Mouse (Mus musculus): ENCODE measurements around the gene Rac3. TPM values are rescaled to one million over a fixed set of nuclear protein-coding genes. Genes with fewer than 3 reads are reported as not detected.
A peak's percentile ranks its signal among the peaks of the same experiment; 100 is the strongest.
"Not testable (repeated sequence)": the region's sequence is repeated elsewhere in the genome, so short reads cannot be mapped to it uniquely, and the experiment has no call there.

The Rac3 gene
- polyA plus RNA-seq, 1 experiment: 26.3 TPM

DNA sequence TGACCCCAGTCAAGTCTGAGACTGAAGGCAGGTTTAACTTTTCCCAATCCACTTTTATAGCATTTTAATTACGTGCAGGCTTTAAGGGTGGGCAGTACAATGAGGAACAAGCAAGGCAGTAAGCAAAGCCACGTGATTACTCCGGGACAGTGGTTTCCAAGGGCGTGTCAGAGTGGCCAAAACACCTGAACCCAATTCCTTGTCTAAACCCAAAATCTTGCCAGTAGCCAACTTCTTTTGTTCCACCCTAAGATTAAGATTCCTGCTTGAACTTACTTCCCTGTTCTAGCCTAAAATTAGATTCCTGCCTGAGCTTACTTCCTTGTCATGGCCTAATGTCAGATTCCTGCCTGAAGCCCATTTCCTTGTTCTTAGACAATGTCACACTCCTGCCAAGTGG, 26.7 kb downstream of the Rac3 start:
- H3K4me1 ChIP-seq (replicated peaks; ENCODE audit: control insufficient read depth, insufficient read depth, low read length): no peaks in the 10 kb centered on the region
- no peaks in the 10 kb centered on the region for H3K36me3 ChIP-seq (ENCODE audit: control insufficient read depth, insufficient read depth, low read length)
- no peak for DNase-seq
- H3K4me3 ChIP-seq (ENCODE audit: control insufficient read depth, insufficient read depth, low read length): no peak overlapping the region
- no peak overlapping the region for H3K27ac ChIP-seq (ENCODE audit: control insufficient read depth, insufficient read depth, low read length)
- 43% methylated on average over 4 of the region's 4 CpGs for WGBS
- H3K27me3 ChIP-seq (ENCODE audit: control insufficient read depth, insufficient read depth, low read length): no peaks in the 10 kb centered on the region
- TF ChIP-seq POLR2A (IDR thresholded peaks at IDR 0.05; ENCODE audit: control insufficient read depth, extremely low read depth, insufficient read depth, low read length, poor library complexity) (no peak), CTCF (IDR thresholded peaks at IDR 0.05; ENCODE audit: borderline replicate concordance, control insufficient read depth, extremely low read depth, insufficient read depth, low read length, poor library complexity) (no peak)

DNA sequence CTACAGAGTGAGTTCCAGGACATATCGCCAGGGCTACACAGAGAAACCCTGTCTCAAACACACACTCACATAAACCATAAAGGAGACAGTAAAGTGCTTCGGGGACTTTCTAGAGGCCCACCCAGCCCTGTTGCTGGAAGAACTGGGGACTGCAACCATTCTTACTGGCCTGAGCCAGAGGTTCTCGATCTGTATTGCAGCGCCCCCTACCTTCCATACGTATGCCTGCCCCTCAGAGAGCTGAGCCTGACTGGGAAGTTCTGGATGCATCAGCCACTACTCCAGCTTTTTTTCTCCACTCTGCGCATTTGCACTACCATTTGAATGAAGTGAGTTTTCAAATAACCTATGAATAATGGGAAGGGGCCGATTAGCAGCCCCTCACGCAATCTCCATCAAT, 28.2 kb downstream of the Rac3 start:
- H3K4me1 ChIP-seq (replicated peaks; ENCODE audit: control insufficient read depth, insufficient read depth, low read length): no peaks in the 10 kb centered on the region
- peak; percentile 40 for DNase-seq

DNA sequence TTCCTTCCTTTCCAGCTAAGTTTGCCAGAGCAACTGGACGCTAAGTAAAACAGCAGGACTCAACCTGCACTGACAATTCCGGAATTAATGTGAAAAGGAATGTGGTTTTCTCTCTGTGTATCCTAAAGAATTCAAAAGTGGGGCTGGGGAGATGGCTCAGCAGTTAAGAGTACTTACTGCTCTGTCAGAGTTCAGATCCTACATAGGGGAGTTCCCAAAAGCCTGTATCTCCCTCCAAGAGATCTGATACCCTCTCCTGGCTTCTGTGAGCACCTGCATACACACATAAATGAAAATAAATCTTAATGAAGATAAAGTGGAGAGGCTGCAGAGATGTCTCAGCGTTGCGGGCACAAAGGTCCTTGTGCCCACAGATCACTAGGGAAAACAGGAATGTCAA, 30.3 kb downstream of the Rac3 start:
- Histone ChIP-seq H3K27ac (ENCODE audit: control insufficient read depth, insufficient read depth, low read length) (no peak overlapping the region), H3K4me1 (replicated peaks; ENCODE audit: control insufficient read depth, insufficient read depth, low read length) (no peaks in the 10 kb centered on the region), H3K4me3 (ENCODE audit: control insufficient read depth, insufficient read depth, low read length) (no peak overlapping the region), H3K36me3 (ENCODE audit: control insufficient read depth, insufficient read depth, low read length) (no peaks in the 10 kb centered on the region), H3K27me3 (ENCODE audit: control insufficient read depth, insufficient read depth, low read length) (no peaks in the 10 kb centered on the region)
- TF ChIP-seq POLR2A (IDR thresholded peaks at IDR 0.05; ENCODE audit: control insufficient read depth, extremely low read depth, insufficient read depth, low read length, poor library complexity) (no peak), CTCF (IDR thresholded peaks at IDR 0.05; ENCODE audit: borderline replicate concordance, control insufficient read depth, extremely low read depth, insufficient read depth, low read length, poor library complexity) (no peak)
- DNase-seq: no peak
- WGBS: 84% methylated on average over 4 of the region's 4 CpGs

More for the DNA sequence above, 28.2 kb downstream of the Rac3 start:
- no peaks in the 10 kb centered on the region for H3K36me3 ChIP-seq (ENCODE audit: control insufficient read depth, insufficient read depth, low read length)
- no peak overlapping the region for H3K27ac ChIP-seq (ENCODE audit: control insufficient read depth, insufficient read depth, low read length)
- H3K4me3 ChIP-seq (ENCODE audit: control insufficient read depth, insufficient read depth, low read length): no peak overlapping the region
- WGBS: 71% methylated on average over 8 of the region's 8 CpGs
- TF ChIP-seq CTCF (IDR thresholded peaks at IDR 0.05; ENCODE audit: borderline replicate concordance, control insufficient read depth, extremely low read depth, insufficient read depth, low read length, poor library complexity): peak; percentile 55; the same call in 1 of the 2 replicates
- no peak for TF ChIP-seq POLR2A (IDR thresholded peaks at IDR 0.05; ENCODE audit: control insufficient read depth, extremely low read depth, insufficient read depth, low read length, poor library complexity)
- H3K27me3 ChIP-seq (ENCODE audit: control insufficient read depth, insufficient read depth, low read length): no peaks in the 10 kb centered on the region

DNA sequence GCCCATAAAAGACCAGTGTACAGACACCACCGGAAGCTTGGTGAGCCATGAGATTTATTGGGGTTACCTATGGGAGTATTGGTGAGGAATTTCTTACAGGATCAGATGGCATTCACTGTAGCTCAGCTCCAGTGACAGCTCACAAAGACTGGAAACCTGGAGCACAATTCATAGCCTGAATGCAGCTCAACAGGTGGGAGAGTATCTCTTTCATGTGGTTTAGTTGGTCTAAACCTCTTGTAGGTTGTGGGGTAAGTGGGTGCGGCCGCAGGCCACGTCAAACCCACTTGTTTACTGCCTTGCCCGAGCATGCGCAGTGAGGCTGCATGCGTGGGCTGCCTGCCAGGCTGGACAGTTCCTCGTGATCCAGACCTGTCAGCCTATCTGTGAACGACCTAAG, 39.0 kb downstream of the Rac3 start:
- DNase-seq: no peak
- no peaks in the 10 kb centered on the region for H3K4me1 ChIP-seq (replicated peaks; ENCODE audit: control insufficient read depth, insufficient read depth, low read length)
- H3K27me3 ChIP-seq (ENCODE audit: control insufficient read depth, insufficient read depth, low read length): no peaks in the 10 kb centered on the region
- WGBS: 59% methylated on average over 9 of the region's 9 CpGs
- H3K27ac ChIP-seq (ENCODE audit: control insufficient read depth, insufficient read depth, low read length): no peak overlapping the region
- H3K4me3 ChIP-seq (ENCODE audit: control insufficient read depth, insufficient read depth, low read length): no peak overlapping the region
- H3K36me3 ChIP-seq (ENCODE audit: control insufficient read depth, insufficient read depth, low read length): no peaks in the 10 kb centered on the region
- no peak for TF ChIP-seq CTCF (IDR thresholded peaks at IDR 0.05; ENCODE audit: borderline replicate concordance, control insufficient read depth, extremely low read depth, insufficient read depth, low read length, poor library complexity)
- TF ChIP-seq POLR2A (IDR thresholded peaks at IDR 0.05; ENCODE audit: control insufficient read depth, extremely low read depth, insufficient read depth, low read length, poor library complexity): no peak

DNA sequence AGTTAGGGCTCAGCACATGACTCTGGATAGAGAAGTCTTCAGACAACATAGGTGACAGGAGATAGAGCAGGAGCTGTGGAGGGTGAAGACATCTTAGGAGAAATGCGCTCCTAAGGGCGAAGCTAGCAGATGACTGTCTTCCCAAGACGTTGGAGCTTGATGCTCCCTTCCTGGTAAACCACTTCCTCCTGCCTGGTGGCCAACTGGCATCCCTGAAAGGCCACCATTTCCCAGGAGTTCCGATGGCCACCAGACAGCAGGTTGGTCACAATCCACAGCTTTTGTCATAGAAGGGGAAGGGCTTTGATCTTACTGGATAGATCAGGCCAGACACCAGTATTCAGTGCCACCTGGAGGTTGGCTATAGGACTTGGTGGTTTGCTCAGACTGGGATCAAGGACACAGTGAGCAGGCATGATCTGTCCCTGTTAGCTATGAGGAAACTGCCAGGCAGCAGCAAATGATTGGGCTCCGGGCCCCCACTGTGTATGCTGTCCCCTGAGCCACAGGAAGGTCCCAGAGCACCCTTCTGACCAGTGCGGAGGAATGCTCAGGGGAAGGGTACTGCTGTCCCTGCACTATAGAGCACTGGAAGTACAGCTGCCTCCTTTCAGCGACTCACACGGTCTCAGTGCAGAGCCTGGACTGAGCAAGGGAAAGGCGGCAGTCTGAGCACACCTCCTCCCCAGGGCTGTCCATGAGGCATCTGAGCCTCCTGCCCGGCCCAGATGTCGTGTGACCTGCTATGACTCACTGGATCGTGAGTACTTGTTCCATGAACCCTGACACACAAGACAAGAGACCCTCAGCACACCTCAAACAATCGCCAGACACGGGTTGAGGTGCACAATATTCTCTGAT, 40.8 kb downstream of the Rac3 start:
- Histone ChIP-seq H3K27ac (ENCODE audit: control insufficient read depth, insufficient read depth, low read length) (no peak overlapping the region), H3K4me1 (replicated peaks; ENCODE audit: control insufficient read depth, insufficient read depth, low read length) (no peaks in the 10 kb centered on the region), H3K36me3 (ENCODE audit: control insufficient read depth, insufficient read depth, low read length) (no peaks in the 10 kb centered on the region), H3K27me3 (ENCODE audit: control insufficient read depth, insufficient read depth, low read length) (no peaks in the 10 kb centered on the region), H3K4me3 (ENCODE audit: control insufficient read depth, insufficient read depth, low read length) (no peak overlapping the region)
- WGBS: 86% methylated on average over 14 of the region's 14 CpGs
- DNase-seq: no peak
- TF ChIP-seq CTCF (IDR thresholded peaks at IDR 0.05; ENCODE audit: borderline replicate concordance, control insufficient read depth, extremely low read depth, insufficient read depth, low read length, poor library complexity): no peak
- no peak for TF ChIP-seq POLR2A (IDR thresholded peaks at IDR 0.05; ENCODE audit: control insufficient read depth, extremely low read depth, insufficient read depth, low read length, poor library complexity)

DNA sequence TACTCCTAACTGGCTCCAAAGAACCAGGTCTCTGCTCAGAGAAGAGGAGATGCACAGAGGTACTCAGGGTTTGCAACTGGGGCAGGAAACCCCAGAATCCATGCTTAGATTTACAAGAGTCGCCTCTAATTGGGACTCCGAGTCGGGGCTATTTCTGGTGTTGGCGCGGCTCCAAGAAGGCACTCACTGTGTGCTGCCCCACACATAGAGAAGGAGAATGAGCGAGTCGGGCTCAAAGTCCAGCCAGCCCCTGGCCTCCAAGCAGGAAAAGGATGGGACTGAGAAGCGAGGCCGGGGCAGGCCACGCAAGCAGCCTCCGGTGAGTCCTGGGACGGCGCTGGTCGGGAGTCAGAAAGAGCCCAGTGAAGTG, 41.4 kb downstream of the Rac3 start, which contains the start of gene Hmga1b:
Hmga1b (plus strand) TSS at position 123 of the 370 bp plus-strand sequence.
- not testable (repeated sequence) for H3K4me1 ChIP-seq (replicated peaks; ENCODE audit: control insufficient read depth, insufficient read depth, low read length); H3K36me3 ChIP-seq (ENCODE audit: control insufficient read depth, insufficient read depth, low read length); H3K27me3 ChIP-seq (ENCODE audit: control insufficient read depth, insufficient read depth, low read length); H3K4me3 ChIP-seq (ENCODE audit: control insufficient read depth, insufficient read depth, low read length); H3K27ac ChIP-seq (ENCODE audit: control insufficient read depth, insufficient read depth, low read length); DNase-seq
- 25% methylated on average over 14 of the region's 14 CpGs for WGBS

DNA sequence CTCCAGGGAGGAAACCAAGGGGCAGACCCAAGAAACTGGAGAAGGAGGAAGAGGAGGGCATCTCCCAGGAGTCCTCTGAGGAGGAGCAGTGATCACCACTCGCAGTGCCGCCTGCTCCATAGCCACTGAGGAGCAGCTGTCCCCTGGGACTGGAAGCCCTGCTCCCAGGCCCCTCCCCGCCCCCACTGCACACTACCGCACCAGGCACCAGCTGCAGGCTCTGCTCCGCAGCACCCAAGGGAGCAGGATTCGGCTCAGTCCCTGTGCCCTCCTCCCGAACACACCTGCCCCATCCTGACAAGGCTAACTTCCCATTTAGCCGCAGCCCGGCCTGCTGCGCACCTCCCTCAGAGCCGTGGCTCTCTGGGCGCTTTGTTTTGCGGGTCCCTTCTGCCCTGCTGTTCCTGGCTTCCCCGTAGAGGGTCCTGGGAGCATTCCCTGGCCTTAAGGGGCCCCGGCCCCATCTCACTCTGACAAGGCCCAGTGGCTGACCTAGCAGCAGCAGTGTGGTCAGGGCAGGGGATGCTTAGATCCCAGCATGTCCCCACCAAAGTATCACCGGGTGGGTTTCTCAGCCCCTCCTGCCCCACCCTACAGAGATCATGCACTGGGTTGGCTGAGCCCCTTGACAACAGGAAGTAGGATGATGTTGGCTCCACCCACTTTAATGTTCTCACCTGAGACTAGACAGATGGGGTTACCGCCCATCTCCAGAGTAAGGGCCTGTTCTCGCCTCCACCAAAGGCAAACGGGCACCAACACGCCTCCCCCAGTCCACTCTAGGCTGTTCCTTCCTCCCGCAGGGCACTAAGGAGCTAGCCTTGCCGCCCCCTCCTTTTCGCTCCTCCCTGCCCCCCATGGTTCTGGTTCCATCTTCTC, 42.1 kb downstream of the Rac3 start:
- WGBS: 34% methylated on average over 9 of the region's 23 CpGs
- not testable (repeated sequence) for DNase-seq

DNA sequence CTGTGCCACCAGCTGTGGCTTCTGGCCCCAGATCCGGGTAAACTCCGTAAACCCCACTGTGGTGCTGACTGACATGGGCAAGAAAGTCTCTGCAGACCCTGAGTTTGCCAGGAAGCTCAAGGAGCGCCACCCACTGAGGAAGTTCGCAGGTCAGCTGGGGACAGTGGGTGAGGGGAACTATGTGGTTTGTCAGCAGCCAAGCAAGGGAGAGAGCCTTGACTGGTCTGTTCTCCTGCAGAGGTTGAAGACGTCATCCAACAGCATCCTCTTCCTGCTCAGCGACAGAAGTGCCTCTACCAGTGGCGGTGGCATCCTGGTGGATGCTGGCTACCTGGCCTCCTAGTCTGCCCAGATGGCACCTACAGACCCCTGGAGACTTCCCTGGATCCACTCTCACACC, 45.8 kb downstream of the Rac3 start:
- not testable (repeated sequence) for H3K4me3 ChIP-seq (ENCODE audit: control insufficient read depth, insufficient read depth, low read length); H3K36me3 ChIP-seq (ENCODE audit: control insufficient read depth, insufficient read depth, low read length); H3K4me1 ChIP-seq (replicated peaks; ENCODE audit: control insufficient read depth, insufficient read depth, low read length); H3K27ac ChIP-seq (ENCODE audit: control insufficient read depth, insufficient read depth, low read length); H3K27me3 ChIP-seq (ENCODE audit: control insufficient read depth, insufficient read depth, low read length); DNase-seq
- WGBS: 0% methylated on average over 4 of the region's 7 CpGs

More for the DNA sequence above, 42.1 kb downstream of the Rac3 start:
- not testable (repeated sequence) for H3K27me3 ChIP-seq (ENCODE audit: control insufficient read depth, insufficient read depth, low read length); H3K4me3 ChIP-seq (ENCODE audit: control insufficient read depth, insufficient read depth, low read length); H3K36me3 ChIP-seq (ENCODE audit: control insufficient read depth, insufficient read depth, low read length); H3K4me1 ChIP-seq (replicated peaks; ENCODE audit: control insufficient read depth, insufficient read depth, low read length); H3K27ac ChIP-seq (ENCODE audit: control insufficient read depth, insufficient read depth, low read length)

All from thymus, adult 2 months (tissue).